Mouse (Mus musculus) regulatory T cell (primary cell): ENCODE measurements around the gene Ier3.

ENCODE experiments used
- in situ Hi-C: fragments of 300-600 bp; cut with MboI, MseI; formaldehyde crosslinking; loops from one replicate; pipeline ENCODE4 v1.15.1; 2025; ENCODE audit warnings: high pct_unique_total_duplicates

The Ier3 gene

GRCm38 (mm10) chr17:35866281-35866831 lies 44.9 kb downstream of the Ier3 start:
- in situ Hi-C loops = loop anchor here (5.0 kb wide), 2 partner anchors 41 to 101 kb away; partner anchors contain the start of gene Abcf1

- in situ Hi-C loops = loop anchor here (5.0 kb wide), 2 partner anchors 40 to 100 kb away; partner anchors contain the start of gene Abcf1
These were observed 45.7 kb downstream of the Ier3 start for GRCm38 (mm10) chr17:35866911-35867890.

- in situ Hi-C loops = loop anchor here (5.0 kb wide), 2 partner anchors 39 to 99 kb away; partner anchors contain the start of gene Abcf1
These were observed 46.8 kb downstream of the Ier3 start for GRCm38 (mm10) chr17:35868165-35868820.

GRCm38 (mm10) chr17:35868961-35869345 lies 47.5 kb downstream of the Ier3 start:
- in situ Hi-C loops = loop anchor here (5.0 kb wide), 2 partner anchors 38 to 98 kb away; partner anchors contain the start of gene Abcf1

- in situ Hi-C loops = loop anchor here (5.0 kb wide), 3 partner anchors 32 to 98 kb away; partner anchors contain the start of genes Abcf1 and Tubb5
These were observed 48.0 kb downstream of the Ier3 start for GRCm38 (mm10) chr17:35869346-35870067.

- in situ Hi-C loops = loop anchor here (5.0 kb wide), 1 partner anchor 33 kb away; the partner anchor contains the start of gene Tubb5
These were observed 48.8 kb downstream of the Ier3 start for GRCm38 (mm10) chr17:35870151-35870883.

GRCm38 (mm10) chr17:35870884-35871696 lies 49.6 kb downstream of the Ier3 start:
- in situ Hi-C loops = loop anchor here (5.0 kb wide), 1 partner anchor 34 kb away; the partner anchor contains the start of gene Tubb5
